Mouse (Mus musculus) liver, postnatal 0 days (tissue): Measurements from ENCODE around the gene Zfp598.

ENCODE experiments used
- CTCF ChIP-seq: sonication (generic); IDR thresholded peaks from 2 replicates; pipeline ENCODE4 v1.5.1; 2016; ENCODE audit warnings: antibody characterized with exemption, low read depth
- EP300 ChIP-seq: IDR thresholded peaks from 2 replicates; pipeline ENCODE4 v1.6.1; 2016; ENCODE audit warnings: antibody characterized with exemption, low read depth, mild to moderate bottlenecking

DNA sequence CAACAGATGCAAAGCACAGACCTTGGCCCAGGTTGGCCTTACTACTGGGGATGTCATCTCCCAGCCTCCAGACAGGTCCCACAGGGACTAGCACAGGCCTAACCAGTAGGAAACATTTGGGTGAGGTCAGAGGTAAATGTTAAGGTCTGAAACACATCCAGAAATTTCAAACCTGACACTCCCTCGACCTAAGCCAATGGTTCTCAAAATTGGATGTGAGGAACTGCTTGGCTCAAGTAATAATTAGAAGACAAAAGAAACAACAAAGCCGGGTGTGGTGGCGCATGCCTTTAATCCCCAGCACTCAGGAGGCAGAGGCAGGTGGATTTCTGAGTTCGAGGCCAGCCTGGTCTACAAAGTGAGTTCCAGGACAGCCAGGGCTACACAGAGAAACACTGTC lies 23.1 kb upstream of the Zfp598 start:
- TF ChIP-seq CTCF (no peak), EP300 (no peak)
